Mouse (Mus musculus) telencephalon, adult 2 months (tissue): ENCODE data around the gene P3h3.
"Not testable (repeated sequence)": the region's sequence is repeated elsewhere in the genome, so short reads cannot be mapped to it uniquely, and the experiment has no call there.

Experiments
- DNase-seq: peaks from one replicate; pipeline ENCODE4 v3.0.0-alpha.2; 2011; ENCODE audit warnings: low read depth, low spot score

P3h3 gene

GRCm38 (mm10) chr6:124809775-124810538 lies 47.6 kb downstream of the P3h3 start:
- DNase-seq = no peak

GRCm38 (mm10) chr6:124809052-124809774 lies 48.3 kb downstream of the P3h3 start:
- DNase-seq = no peak

- DNase-seq = no peak
Measured at GRCm38 (mm10) chr6:124808358-124809012, 49.1 kb downstream of the P3h3 start, which contains the start of gene Spsb2. Spsb2 (plus strand) TSS chr6:124808661.

GRCm38 (mm10) chr6:124807986-124808357 lies 49.6 kb downstream of the P3h3 start:
- DNase-seq = no peak

- DNase-seq = peak; percentile 65
Measured at GRCm38 (mm10) chr6:124807366-124807765, 50.2 kb downstream of the P3h3 start.

- no peak for DNase-seq
Measured at GRCm38 (mm10) chr6:124806446-124807140, 51.0 kb downstream of the P3h3 start.

- DNase-seq = peak; percentile 97
Measured at GRCm38 (mm10) chr6:124805341-124806321, 51.9 kb downstream of the P3h3 start.

- no peak for DNase-seq
Measured at GRCm38 (mm10) chr6:124804341-124804740, 53.2 kb downstream of the P3h3 start.

- not testable (repeated sequence) for DNase-seq
Measured at GRCm38 (mm10) chr6:124803691-124804090, 53.9 kb downstream of the P3h3 start.

- DNase-seq = no peak
Measured at GRCm38 (mm10) chr6:124803061-124803460, 54.5 kb downstream of the P3h3 start.

- DNase-seq = not testable (repeated sequence)
Measured at GRCm38 (mm10) chr6:124802400-124802799, 55.2 kb downstream of the P3h3 start.

- no peak for DNase-seq
Measured at GRCm38 (mm10) chr6:124796200-124796599, 61.4 kb downstream of the P3h3 start.

GRCm38 (mm10) chr6:124795781-124796180 lies 61.8 kb downstream of the P3h3 start:
- no peak for DNase-seq

GRCm38 (mm10) chr6:124791911-124792310 lies 65.6 kb downstream of the P3h3 start:
- no peak for DNase-seq
